Mouse (Mus musculus) duodenum, adult 2 months (tissue): ENCODE results near the gene Bglap. TPM values are rescaled to one million over a fixed set of nuclear protein-coding genes. Genes with fewer than 3 reads are reported as not detected.

Source experiments
- polyA plus RNA-seq: library from polyadenylated mRNA; depleted of rRNA; stranded (reverse); fragments of >200 nt; gene quantifications from 2 replicates; pipeline ENCODE4 v1.2.3, GENCODE M21; 2012; ENCODE audit warnings: low replicate concordance; rRNA removed

The Bglap gene
- 2.2 and 3.3 TPM in 2 replicates for polyA plus RNA-seq

DNA sequence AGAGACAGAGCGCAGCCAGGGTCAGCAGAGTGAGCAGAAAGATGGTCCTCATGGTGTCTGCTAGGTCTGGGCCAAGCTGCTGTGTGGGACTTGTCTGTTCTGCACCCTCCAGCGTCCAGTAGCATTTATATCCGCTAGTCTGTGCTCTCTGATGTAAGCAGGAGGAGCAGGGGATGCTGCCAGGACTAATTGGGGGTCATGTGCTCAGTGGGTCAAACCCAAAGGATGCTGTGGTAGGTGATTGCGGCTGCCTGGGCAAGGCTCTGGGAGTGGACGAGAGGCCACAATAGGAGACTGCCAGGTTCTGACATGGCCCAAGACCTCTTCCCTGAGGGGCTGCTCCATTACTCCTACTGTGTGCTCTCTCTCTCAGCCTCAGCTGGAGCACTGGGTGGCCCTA, at the start of gene Bglap:
Gene Bglap, minus strand, starts transcription at position 101 of the 400 bp plus-strand sequence.

DNA sequence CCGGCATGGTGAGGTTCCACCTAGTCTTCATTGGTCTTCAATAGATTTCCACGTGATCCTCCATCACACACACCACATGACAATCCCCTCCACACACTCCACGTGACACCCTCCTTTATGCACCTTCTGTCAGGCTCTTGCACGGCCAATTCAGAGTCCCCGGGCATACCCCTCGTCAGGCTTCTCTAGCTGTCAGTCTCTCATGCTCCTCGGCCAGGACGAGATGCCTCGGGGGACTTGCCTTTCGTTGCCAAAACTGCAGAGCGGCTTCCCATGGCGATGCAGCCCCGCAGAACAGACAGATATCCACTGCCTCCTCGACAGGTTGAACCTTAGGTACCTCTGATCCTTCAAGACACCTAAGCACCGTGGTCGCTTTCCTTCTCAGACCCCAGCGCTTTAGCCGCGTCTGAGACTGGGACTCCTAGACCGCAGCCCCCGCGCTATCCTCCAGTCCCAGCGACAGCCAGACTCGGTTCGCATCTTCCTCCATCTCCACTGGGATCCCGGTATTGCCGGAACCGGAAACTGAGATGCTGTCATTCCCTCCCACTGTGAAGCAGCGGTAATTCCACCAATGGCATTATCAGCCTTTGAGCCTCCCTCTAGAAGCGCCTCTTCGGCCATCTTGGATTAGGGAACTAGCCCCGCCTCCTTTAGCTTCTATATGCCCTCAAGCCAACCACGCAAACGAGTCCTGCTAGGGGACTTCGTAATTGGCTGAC, 40.5 kb upstream of the Bglap start, which contains the start of gene Slc25a44:
Gene Slc25a44, minus strand, starts transcription at position 535 of the 725 bp plus-strand sequence.

DNA sequence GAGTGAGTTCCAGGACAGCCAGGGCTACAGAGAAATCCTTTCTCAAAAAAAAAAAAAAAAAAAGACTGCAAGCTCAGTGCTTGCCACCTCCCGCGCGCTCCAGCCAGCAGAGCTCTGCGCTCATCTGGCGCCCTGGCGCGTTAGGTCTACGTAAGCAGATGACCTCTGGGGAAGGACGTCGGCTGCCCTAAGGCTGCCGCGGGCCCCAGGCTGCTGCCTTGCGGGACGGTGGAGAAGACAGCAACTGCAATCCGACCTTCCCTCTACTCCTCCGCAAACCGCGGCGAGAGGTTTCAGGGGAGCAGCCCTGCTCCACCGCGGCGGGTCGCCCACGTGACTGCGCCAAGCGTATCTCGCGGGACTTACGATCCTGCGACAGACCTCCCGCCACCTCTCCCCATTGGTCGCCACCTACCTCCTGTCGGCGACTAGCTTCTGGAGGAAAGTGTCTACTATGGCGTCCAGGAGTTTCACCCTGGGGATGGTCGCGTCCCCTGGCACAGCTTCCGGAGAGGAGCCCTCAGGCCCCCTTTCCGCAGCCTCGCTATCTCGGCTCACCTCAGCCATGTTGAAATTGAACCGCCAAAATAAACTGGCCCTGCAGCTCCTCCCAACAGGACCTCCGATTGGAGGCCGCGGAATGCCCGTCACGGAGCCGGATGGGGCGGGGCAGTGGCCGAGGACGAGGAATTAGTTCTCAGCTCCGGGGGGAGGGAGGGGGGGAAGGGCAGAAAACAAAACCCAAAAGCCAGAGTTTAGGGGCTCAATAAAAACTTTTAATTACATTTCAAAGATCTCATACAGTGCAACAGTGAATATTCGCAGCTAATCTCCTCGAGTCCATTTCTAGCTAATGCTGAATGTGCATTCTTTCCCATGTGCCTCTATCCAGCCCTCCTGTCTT, 25.7 kb upstream of the Bglap start, which contains the start of gene Pmf1:
Gene Pmf1, minus strand, starts transcription at position 591 of the 904 bp plus-strand sequence.

DNA sequence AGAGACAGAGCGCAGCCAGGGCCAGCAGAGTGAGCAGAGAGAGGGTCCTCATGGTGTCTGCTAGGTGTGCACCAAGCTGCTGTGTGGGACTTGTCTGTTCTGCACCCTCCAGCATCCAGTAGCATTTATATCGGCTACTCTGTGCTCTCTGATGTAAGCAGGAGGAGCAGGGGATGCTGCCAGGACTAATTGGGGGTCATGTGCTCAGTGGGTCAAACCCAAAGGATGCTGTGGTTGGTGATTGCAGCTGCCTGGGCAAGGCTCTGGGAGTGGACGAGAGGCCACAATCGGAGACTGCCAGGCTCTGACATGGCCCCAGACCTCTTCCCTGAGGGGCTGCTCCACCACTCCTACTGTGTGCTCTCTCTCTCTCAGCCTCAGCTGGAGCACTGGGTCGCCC, 5.7 kb downstream of the Bglap start, which contains the start of gene Bglap2:
Gene Bglap2, minus strand, starts transcription at position 101 of the 400 bp plus-strand sequence.

DNA sequence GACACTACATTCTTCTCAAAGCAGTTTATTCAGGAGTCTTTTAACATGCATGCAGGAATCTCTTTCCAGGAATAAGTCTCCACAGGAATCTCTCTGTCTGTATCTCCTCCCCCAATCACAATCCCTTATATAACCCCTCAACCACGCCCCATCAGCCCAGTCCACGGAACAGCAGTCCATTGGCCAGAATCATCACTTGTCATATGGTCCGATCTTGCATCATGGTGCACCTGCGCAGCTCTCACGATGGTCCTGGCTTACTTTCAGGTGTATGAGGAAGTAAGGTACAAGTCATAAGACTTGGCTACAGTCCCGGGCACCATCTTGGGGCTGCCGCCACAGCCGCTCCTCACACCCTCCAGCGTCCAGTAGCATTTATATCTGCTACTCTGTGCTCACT, 11.6 kb downstream of the Bglap start, which contains the start of gene Bglap3:
Gene Bglap3, minus strand, starts transcription at position 101 of the 400 bp plus-strand sequence.

DNA sequence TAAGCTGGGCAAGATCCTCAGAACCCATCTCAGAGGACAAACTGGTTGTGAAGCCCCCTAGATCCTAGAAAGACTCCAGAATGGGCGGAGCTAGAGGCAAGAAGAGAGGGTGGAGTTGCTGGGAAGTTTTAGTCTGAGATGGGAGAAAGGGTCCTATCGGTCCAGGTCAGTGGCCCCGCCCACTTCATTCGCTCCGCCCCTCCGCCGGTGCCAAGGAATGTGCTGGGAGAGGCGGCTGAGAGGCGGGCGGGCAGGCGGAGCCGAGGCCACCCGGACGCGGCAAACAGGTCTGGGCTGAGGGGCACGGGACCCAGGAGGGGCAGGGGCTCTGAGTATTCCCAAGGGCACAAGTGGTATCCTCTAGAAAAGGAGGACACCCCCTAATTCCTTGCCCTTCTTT, 19.9 kb downstream of the Bglap start, which contains the start of gene Paqr6:
Gene Paqr6, plus strand, starts transcription at position 248 of the 400 bp plus-strand sequence.

DNA sequence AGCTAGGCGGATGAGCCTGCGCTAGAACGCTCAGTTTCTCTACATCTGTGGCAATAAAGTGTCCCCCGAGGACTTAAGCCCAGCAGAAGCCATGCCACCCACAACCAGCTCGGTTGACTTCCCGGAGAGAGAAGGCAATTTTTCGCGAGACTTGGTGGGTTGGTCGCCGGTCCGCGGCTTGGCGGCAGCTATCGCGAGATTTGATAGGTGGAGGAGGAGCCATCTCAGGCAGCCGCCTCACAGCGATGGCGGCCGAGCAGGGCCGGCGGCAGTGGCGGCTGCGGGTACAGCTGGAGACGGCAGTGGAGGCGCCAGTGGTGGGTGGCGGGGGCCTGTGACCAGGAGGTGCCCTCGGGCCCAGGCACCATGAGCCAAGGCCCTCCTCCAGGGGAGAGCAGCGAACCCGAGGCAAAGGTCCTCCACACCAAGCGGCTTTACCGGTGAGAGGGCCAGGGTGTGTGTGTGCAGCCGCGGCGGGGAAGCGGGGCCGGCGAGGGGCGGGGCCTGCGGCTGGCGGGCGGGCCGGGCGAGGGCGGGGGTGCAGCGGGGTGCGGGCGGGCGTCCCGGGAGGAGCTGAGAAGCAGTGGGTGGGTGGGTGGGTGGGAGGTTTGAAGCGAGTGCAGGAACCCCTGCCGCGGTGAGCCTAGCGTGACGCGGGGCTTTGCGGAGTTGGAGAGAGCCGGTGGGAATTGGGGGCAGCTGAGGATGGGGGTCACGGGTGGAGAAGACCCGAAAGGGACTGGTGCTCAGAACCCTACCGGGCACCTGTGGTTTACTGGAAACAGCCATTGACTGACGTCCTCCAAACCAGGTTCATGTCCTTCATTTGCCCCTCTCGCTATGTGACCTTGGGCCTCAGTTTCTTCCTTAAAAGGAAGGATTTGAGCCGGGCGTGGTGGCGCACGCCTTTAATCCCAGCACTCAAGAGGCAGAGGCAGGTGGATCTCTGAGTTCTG, 47.9 kb downstream of the Bglap start, which contains the start of the genes Tmem79 and Smg5:
Gene Tmem79, minus strand, starts transcription at position 91 of the 956 bp plus-strand sequence.
Gene Smg5, plus strand, starts transcription at position 203 of the 956 bp plus-strand sequence.

Other genes starting within 250 kb of the Bglap start
- 58.2 and 67.0 TPM in 2 replicates for gene Mef2d, start 242.1 kb downstream of the Bglap start, polyA plus RNA-seq
- 12.4 and 47.3 TPM in 2 replicates for gene Rhbg, start 129.8 kb downstream of the Bglap start, polyA plus RNA-seq
- not detected in 2 replicates for gene Gm38392, start 97.3 kb downstream of the Bglap start, polyA plus RNA-seq
- 0.83 and 1.6 TPM in 2 replicates for gene Tsacc, start 87.5 kb downstream of the Bglap start, polyA plus RNA-seq
- gene Cct3, start 87.3 kb downstream of the Bglap start, polyA plus RNA-seq = 51.1 and 53.1 TPM in 2 replicates
- gene Glmp, start 59.4 kb downstream of the Bglap start, polyA plus RNA-seq = 130 and 216 TPM in 2 replicates
- gene Tmem79, start 48.3 kb downstream of the Bglap start, polyA plus RNA-seq = 42.5 and 51.7 TPM in 2 replicates
- gene Smg5, start 48.2 kb downstream of the Bglap start, polyA plus RNA-seq = 49.4 and 79.7 TPM in 2 replicates
- gene Paqr6, start 19.9 kb downstream of the Bglap start, polyA plus RNA-seq = 3.5 and 4.6 TPM in 2 replicates
- 3.7 and 5.3 TPM in 2 replicates for gene Bglap3, start 11.7 kb downstream of the Bglap start, polyA plus RNA-seq
- 0.92 TPM in 1 of 2 replicates, not detected in the other for gene Bglap2, start 5.8 kb downstream of the Bglap start, polyA plus RNA-seq
- 95.3 and 128 TPM in 2 replicates for gene Pmf1, start 25.9 kb upstream of the Bglap start, polyA plus RNA-seq
- 19.7 and 31.1 TPM in 2 replicates for gene Slc25a44, start 40.7 kb upstream of the Bglap start, polyA plus RNA-seq
- 187 and 317 TPM in 2 replicates for gene Sema4a, start 76.7 kb upstream of the Bglap start, polyA plus RNA-seq
- 124 and 179 TPM in 2 replicates for gene Lmna, start 125.5 kb upstream of the Bglap start, polyA plus RNA-seq
- 0.24 and 0.51 TPM in 2 replicates for gene Mex3a, start 147.9 kb upstream of the Bglap start, polyA plus RNA-seq
- 189 and 203 TPM in 2 replicates for gene Rab25, start 163.8 kb upstream of the Bglap start, polyA plus RNA-seq
- 163 and 174 TPM in 2 replicates for gene Lamtor2, start 168.6 kb upstream of the Bglap start, polyA plus RNA-seq
- gene Ubqln4, start 169.3 kb upstream of the Bglap start, polyA plus RNA-seq = 35.6 and 53.0 TPM in 2 replicates
- 198 and 233 TPM in 2 replicates for gene Ssr2, start 191.4 kb upstream of the Bglap start, polyA plus RNA-seq
- 67.3 and 80.5 TPM in 2 replicates for gene Arhgef2, start 221.5 kb upstream of the Bglap start, polyA plus RNA-seq